Mouse (Mus musculus) neural tube, embryonic 15.5 days (tissue): ENCODE data around the gene Glb1. TPM values are rescaled to one million over a fixed set of nuclear protein-coding genes. Genes with fewer than 3 reads are reported as not detected.

Source experiments
- polyA plus RNA-seq: library from polyadenylated mRNA; unstranded; fragments of >200 nt; fragmentation: Nextera tagmentation; extraction: Ambion mirVana; gene quantifications from 2 replicates; pipeline ENCODE4 v1.2.1, GENCODE M21; 2015

Gene Glb1
- polyA plus RNA-seq, 1 experiment from 2014 or later = 30.9 TPM

Other genes with a start within 250 kb of the Glb1 start
- not detected in 2 replicates for gene Bcl2a1c, start 70.9 kb upstream of the Glb1 start, polyA plus RNA-seq
- gene Crtap, start 10.4 kb upstream of the Glb1 start, polyA plus RNA-seq = 34.0 and 42.8 TPM in 2 replicates
- 8.8 and 11.8 TPM in 2 replicates for gene Tmppe, start within 50 bp of the Glb1 start, polyA plus RNA-seq
- 0.84 TPM in 1 of 2 replicates, not detected in the other for gene Ccr4, start 103.8 kb downstream of the Glb1 start, polyA plus RNA-seq
- gene C130032M10Rik, start 114.6 kb downstream of the Glb1 start, polyA plus RNA-seq = not detected in 2 replicates
- 0.35 and 0.54 TPM in 2 replicates for gene Trim71, start 163.3 kb downstream of the Glb1 start, polyA plus RNA-seq
- 54.2 and 57.8 TPM in 2 replicates for gene Cnot10, start 239.1 kb downstream of the Glb1 start, polyA plus RNA-seq